Mouse (Mus musculus) CH12.LX (cell line): ENCODE results near the gene Ctc1. TPM values are rescaled to one million over a fixed set of nuclear protein-coding genes. Genes with fewer than 3 reads are reported as not detected.
A peak's percentile ranks its signal among the peaks of the same experiment; 100 is the strongest.

Source experiments
- DNase-seq: peaks from one replicate; pipeline ENCODE4 v3.0.0-alpha.2; 2013; ENCODE audit errors: extremely low read depth
- H3K27ac ChIP-seq: 2 replicates; pipeline ENCODE4 v1.5.1; 2012; ENCODE audit warnings: low read depth, mild to moderate bottlenecking, control low read depth, moderate library complexity; ENCODE audit not compliant: insufficient read depth
- H3K27me3 ChIP-seq: replicated peaks from 2 replicates; pipeline ENCODE3; 2012; ENCODE audit warnings: inconsistent platforms
- H3K36me3 ChIP-seq, 2 experiments: replicated peaks in 1 of 2; 2 replicates each; pipeline versions ENCODE3 to v1.6.1; 2012; ENCODE audit warnings: inconsistent platforms in 1 of 2, low read length in 1 of 2, mild to moderate bottlenecking in 1 of 2, mixed read lengths in 1 of 2, moderate library complexity in 1 of 2; ENCODE audit not compliant: control insufficient read depth in 1 of 2, insufficient read depth in 1 of 2
- H3K4me1 ChIP-seq, 2 experiments: 2 replicates each; pipeline ENCODE4 v1.6.1; 2012; ENCODE audit warnings: inconsistent platforms in 1 of 2, moderate library complexity in 1 of 2; ENCODE audit not compliant: insufficient read depth in 2 of 2, control insufficient read depth in 1 of 2
- H3K4me2 ChIP-seq: 2 replicates; pipeline ENCODE4 v1.6.1; 2012; ENCODE audit warnings: low read depth, mild to moderate bottlenecking, control low read depth; ENCODE audit not compliant: poor library complexity, insufficient read depth, severe bottlenecking
- H3K4me3 ChIP-seq, 3 experiments: fragments of 150-350 bp in 1 of 3; sonication (generic) in 1 of 3; replicated peaks in 1 of 3; 2 replicates each; pipeline versions ENCODE3 to v1.5.1; 2011 to 2012; ENCODE audit warnings: low read depth in 2 of 3, low read length in 2 of 3, mild to moderate bottlenecking in 2 of 3, moderate library complexity in 2 of 3, control low read depth in 1 of 3, improper control_type of control experiment in 1 of 3, inconsistent platforms in 1 of 3, mixed read lengths in 1 of 3; ENCODE audit not compliant: poor library complexity in 1 of 3
- H3K79me2 ChIP-seq: replicated peaks from 2 replicates; pipeline ENCODE4 v1.6.1; 2012; ENCODE audit warnings: mild to moderate bottlenecking, moderate library complexity; ENCODE audit not compliant: control insufficient read depth, poor library complexity, insufficient read depth, severe bottlenecking; ENCODE audit errors: extremely low read depth
- H3K9ac ChIP-seq: 2 replicates; pipeline ENCODE4 v1.6.1; 2012; ENCODE audit warnings: low read depth, mild to moderate bottlenecking, control low read depth, moderate library complexity; ENCODE audit not compliant: insufficient read depth
- H3K9me3 ChIP-seq: replicated peaks from 2 replicates; pipeline ENCODE3; 2012; ENCODE audit warnings: low read length, inconsistent platforms, mixed read lengths
- BHLHE40 ChIP-seq: IDR thresholded peaks from 2 replicates; pipeline ENCODE4 v1.6.1; 2011; ENCODE audit warnings: mild to moderate bottlenecking, low read depth, low read length, improper control_type of control experiment
- GABPA ChIP-seq: IDR thresholded peaks from 2 replicates; pipeline ENCODE4 v1.6.1; 2012; ENCODE audit warnings: low read depth, low read length, improper control_type of control experiment, inconsistent platforms; ENCODE audit not compliant: insufficient replicate concordance
- HCFC1 ChIP-seq: IDR thresholded peaks from 2 replicates; pipeline ENCODE4 v1.6.1; 2012; ENCODE audit warnings: low read depth, mild to moderate bottlenecking, inconsistent platforms, low read length, improper control_type of control experiment
- IRF4 ChIP-seq: IDR thresholded peaks from 2 replicates; pipeline ENCODE4 v1.6.1; 2014; ENCODE audit warnings: low read depth, mild to moderate bottlenecking, inconsistent platforms, low read length, improper control_type of control experiment
- MAFK ChIP-seq: IDR thresholded peaks from 2 replicates; pipeline ENCODE4 v1.6.1; 2011; ENCODE audit warnings: low read length, improper control_type of control experiment; ENCODE audit not compliant: insufficient replicate concordance
- MAX ChIP-seq: IDR thresholded peaks from 2 replicates; pipeline ENCODE4 v1.6.1; 2011; ENCODE audit warnings: low read length, improper control_type of control experiment
- MXI1 ChIP-seq: IDR thresholded peaks from 2 replicates; pipeline ENCODE4 v1.6.1; 2011; ENCODE audit warnings: mild to moderate bottlenecking, low read depth, low read length, improper control_type of control experiment
- POLR2AphosphoS2 ChIP-seq: IDR thresholded peaks from 2 replicates; pipeline ENCODE4 v1.6.1; 2011; ENCODE audit warnings: low read depth, low read length, improper control_type of control experiment
- RAD21 ChIP-seq: IDR thresholded peaks from 2 replicates; pipeline ENCODE4 v1.6.1; 2011; ENCODE audit warnings: low read depth, mild to moderate bottlenecking, low read length, improper control_type of control experiment, moderate library complexity
- SMC3 ChIP-seq: IDR thresholded peaks from 2 replicates; pipeline ENCODE4 v1.6.1; 2011; ENCODE audit warnings: low read depth, low read length, improper control_type of control experiment
- USF1 ChIP-seq: IDR thresholded peaks from 2 replicates; pipeline ENCODE4 v1.6.1; 2014; ENCODE audit warnings: low read depth, mild to moderate bottlenecking, inconsistent platforms, low read length, improper control_type of control experiment
- ZC3H11A ChIP-seq: IDR thresholded peaks from 2 replicates; pipeline ENCODE4 v1.6.1; 2012; ENCODE audit warnings: low read depth, mild to moderate bottlenecking, inconsistent platforms, low read length, improper control_type of control experiment
- ZKSCAN1 ChIP-seq: IDR thresholded peaks from 2 replicates; pipeline ENCODE4 v1.6.1; 2012; ENCODE audit warnings: low read depth, inconsistent platforms, low read length, improper control_type of control experiment, borderline replicate concordance
- ZMIZ1 ChIP-seq: IDR thresholded peaks from 2 replicates; pipeline ENCODE4 v1.6.1; 2012; ENCODE audit warnings: low read depth, mild to moderate bottlenecking, inconsistent platforms, low read length, improper control_type of control experiment
- ZNF384 ChIP-seq: IDR thresholded peaks from 2 replicates; pipeline ENCODE4 v1.6.1; 2012; ENCODE audit warnings: low read depth, low read length, improper control_type of control experiment, inconsistent platforms
- dilution Hi-C: fragments of 300-500 bp; cut with MboI; formaldehyde crosslinking; loops from 2 replicates; pipeline ENCODE4 v1.14.3; 2020; ENCODE audit warnings: low sequenced_read_pairs; ENCODE audit not compliant: extremely low pct_unique_long_range_greater_than_20kb, extremely low pct_ligation_motif_present
- in situ Hi-C: fragments of 300-500 bp; cut with MboI; formaldehyde crosslinking; loops from 3 replicates; pipeline ENCODE4 v1.14.3; 2019; ENCODE audit warnings: low sequenced_read_pairs, low pct_ligation_motif_present, low pct_unique_long_range_greater_than_20kb, mixed read lengths
- polyA plus RNA-seq: library from polyadenylated mRNA; unstranded; fragments of >175 nt; gene quantifications from 2 replicates; pipeline ENCODE4 v1.2.1, GENCODE M21; 2012; ENCODE audit warnings: low read depth; ENCODE audit not compliant: insufficient read length
- total RNA-seq, 2 experiments: library from RNA; depleted of rRNA; stranded (reverse); fragments of 300-350 nt in 1 of 2; fragments of >200 nt in 1 of 2; gene quantifications; 2 replicates each; pipeline ENCODE4 v1.2.3; 2012 to 2014

Gene Ctc1
- total and polyA plus RNA-seq, 3 experiments, result 20.5 to 69.8 (median 44.8) TPM

GRCm38 (mm10) chr11:69064259-69065133 is 48.8 kb downstream of the Ctc1 start:
- in situ Hi-C loops, result loop anchor here (5.0 kb wide), 1 partner anchor 53 kb away; no protein-coding TSS in a partner anchor
- H3K4me1 ChIP-seq, result peaks cover 7 to 31% of the 10 kb centered on the region in 2 experiments
- TF ChIP-seq RAD21, result no peak
- 0 out of 2 replicates have a peak, but pooled peaks have one; percentile 17 for TF ChIP-seq ZNF384
- peak; percentile 30 for TF ChIP-seq BHLHE40
- TF ChIP-seq MXI1, result no peak
- TF ChIP-seq ZKSCAN1, result no peak
- peak; percentile 53; the same call in 1 of the 2 replicates for TF ChIP-seq MAX
- dilution Hi-C loops, result no loop called here
- DNase-seq, result no peak
- H3K27me3 ChIP-seq, result peaks cover 6% of the 10 kb centered on the region
- peak overlapping the region; percentile 63 to 95 (median 78) for H3K4me3 ChIP-seq
- no peaks in the 10 kb centered on the region for H3K9me3 ChIP-seq
- H3K79me2 ChIP-seq, result no peaks in the 10 kb centered on the region
- H3K4me2 ChIP-seq, result peak overlapping the region; percentile 62; the same call in 1 of the 2 replicates
- H3K36me3 ChIP-seq, result no peaks in the 10 kb centered on the region
- H3K27ac ChIP-seq, result no peak overlapping the region
- peak overlapping the region; percentile 42 for H3K9ac ChIP-seq

GRCm38 (mm10) chr11:69065394-69065925 is 49.7 kb downstream of the Ctc1 start:
- Histone ChIP-seq H3K4me2 (no peak overlapping the region), H3K4me1 (peaks cover 7 to 34% of the 10 kb centered on the region in 2 experiments), H3K27ac (no peak overlapping the region), H3K9me3 (no peaks in the 10 kb centered on the region), H3K9ac (no peak overlapping the region), H3K4me3 (no peak overlapping the region), H3K36me3 (no peaks in the 10 kb centered on the region), H3K79me2 (no peaks in the 10 kb centered on the region), H3K27me3 (peaks cover 6% of the 10 kb centered on the region)
- dilution Hi-C loops, result no loop called here
- no peak for DNase-seq
- in situ Hi-C loops, result no loop called here
- TF ChIP-seq USF1 (no peak), SMC3 (no peak), IRF4 (no peak), ZKSCAN1 (no peak), ZNF384 (no peak), ZC3H11A (no peak), HCFC1 (no peak), ZMIZ1 (no peak), BHLHE40 (no peak), GABPA (no peak), POLR2AphosphoS2 (no peak), MXI1 (no peak), MAX (no peak), MAFK (no peak)
